Mouse (Mus musculus): ENCODE results near the gene Tnfrsf14. TPM values are rescaled to one million over a fixed set of nuclear protein-coding genes. Genes with fewer than 3 reads are reported as not detected.

The Tnfrsf14 gene
- total and polyA plus RNA-seq, 2 experiments from 2014 or later = 0.29 to 0.52 TPM

DNA sequence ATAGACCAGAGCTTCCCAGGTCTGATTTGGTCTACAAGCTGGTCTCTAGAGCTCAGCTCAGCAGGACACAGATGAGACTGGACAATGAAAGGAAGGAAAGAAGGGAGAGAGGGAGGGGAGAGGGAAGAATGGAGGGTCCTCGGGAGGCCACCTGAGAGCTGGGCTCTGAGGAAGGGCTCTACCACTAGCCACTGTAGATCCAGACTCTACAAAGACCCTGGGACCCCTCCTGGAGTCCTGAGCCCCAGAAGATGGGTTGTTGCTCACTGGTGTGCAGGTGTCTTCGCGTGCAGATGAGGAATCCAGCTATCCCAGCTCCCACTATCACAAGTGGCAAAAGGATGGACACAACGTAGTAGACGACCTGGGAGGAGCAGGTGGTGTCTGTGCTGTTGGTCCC is 5.4 kb downstream of the Tnfrsf14 start:
- DNase-seq (ENCODE audit: low spot score) = no peak
- no peaks in the 10 kb centered on the region for H3K27me3 ChIP-seq (ENCODE audit: insufficient read depth, low read length)
- no peak overlapping the region for H3K27ac ChIP-seq
- no peaks in the 10 kb centered on the region for H3K36me3 ChIP-seq (ENCODE audit: insufficient read depth, low read length)
- no peaks in the 10 kb centered on the region for H3K9me3 ChIP-seq (ENCODE audit: low read length)
- no peak for TF ChIP-seq CTCF (IDR thresholded peaks at IDR 0.05; ENCODE audit: low read depth)
- 86% methylated on average over 5 of the region's 5 CpGs for WGBS
- H3K4me1 ChIP-seq (ENCODE audit: insufficient read depth, low read length) = no peaks in the 10 kb centered on the region
- H3K9ac ChIP-seq (replicated peaks; ENCODE audit: low read length) = no peak overlapping the region
- H3K4me2 ChIP-seq (ENCODE audit: low read depth, low read length) = no peak overlapping the region
- no peak for ATAC-seq
- H3K4me3 ChIP-seq (ENCODE audit: low read length) = no peak overlapping the region

DNA sequence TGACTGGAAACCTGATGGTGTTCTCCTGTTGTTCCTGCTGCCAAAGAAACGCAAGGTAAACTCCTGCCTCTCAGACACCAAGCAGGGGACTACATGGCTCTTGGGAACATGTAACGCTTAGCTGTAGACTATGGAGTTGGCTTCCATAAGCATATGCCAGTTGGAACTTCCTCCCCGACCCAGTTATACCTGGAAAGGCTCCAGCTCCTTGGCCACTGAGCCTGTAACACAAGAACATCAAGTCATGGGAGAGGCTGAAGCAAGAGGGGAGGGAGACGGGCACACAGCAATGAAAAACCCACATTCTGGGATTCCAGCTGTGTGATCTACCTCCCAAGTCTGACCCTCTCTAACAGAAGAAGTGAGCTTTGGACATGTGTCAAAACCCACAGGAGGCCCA is 6.1 kb downstream of the Tnfrsf14 start:
- Histone ChIP-seq H3K4me2 (ENCODE audit: low read depth, low read length) (no peak overlapping the region), H3K9ac (replicated peaks; ENCODE audit: low read length) (no peak overlapping the region), H3K4me1 (ENCODE audit: insufficient read depth, low read length) (no peaks in the 10 kb centered on the region), H3K36me3 (ENCODE audit: insufficient read depth, low read length) (no peaks in the 10 kb centered on the region), H3K9me3 (ENCODE audit: low read length) (no peaks in the 10 kb centered on the region), H3K4me3 (ENCODE audit: low read length) (no peak overlapping the region), H3K27ac (no peak overlapping the region), H3K27me3 (ENCODE audit: insufficient read depth, low read length) (no peaks in the 10 kb centered on the region)
- DNase-seq (ENCODE audit: low spot score) = no peak
- 73% methylated on average over 4 of the region's 4 CpGs for WGBS
- no peak for ATAC-seq
- TF ChIP-seq CTCF (IDR thresholded peaks at IDR 0.05; ENCODE audit: low read depth) = no peak

DNA sequence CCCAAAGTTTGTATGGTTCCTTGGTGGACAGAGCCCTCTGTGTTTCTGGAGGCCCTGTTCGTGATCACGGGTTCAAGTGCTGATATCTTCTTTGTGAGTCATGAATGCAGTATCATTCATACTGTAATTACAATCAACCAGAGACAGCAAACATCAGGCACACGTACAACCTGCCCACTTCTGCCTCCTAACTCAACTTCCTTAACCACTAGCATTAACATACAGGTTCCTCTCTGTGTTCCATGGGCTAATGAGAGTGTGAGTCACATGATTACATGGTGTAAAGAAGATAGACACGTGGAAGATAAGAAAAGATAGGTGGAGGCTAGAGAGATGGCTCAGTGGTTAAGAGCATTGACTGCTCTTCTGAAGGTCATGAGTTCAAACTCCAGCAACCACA is 11.7 kb downstream of the Tnfrsf14 start:
- Histone ChIP-seq H3K9ac (replicated peaks; ENCODE audit: low read length) (no peak overlapping the region), H3K36me3 (ENCODE audit: insufficient read depth, low read length) (no peaks in the 10 kb centered on the region), H3K4me3 (ENCODE audit: low read length) (no peak overlapping the region), H3K4me2 (ENCODE audit: low read depth, low read length) (no peak overlapping the region), H3K4me1 (ENCODE audit: insufficient read depth, low read length) (no peaks in the 10 kb centered on the region), H3K27ac (no peak overlapping the region), H3K9me3 (ENCODE audit: low read length) (no peaks in the 10 kb centered on the region), H3K27me3 (ENCODE audit: insufficient read depth, low read length) (no peaks in the 10 kb centered on the region)
- ATAC-seq (no peak), DNase-seq (ENCODE audit: low spot score) (no peak)
- no peak for TF ChIP-seq CTCF (IDR thresholded peaks at IDR 0.05; ENCODE audit: low read depth)
- WGBS = 85% methylated on average over 4 of the region's 4 CpGs

DNA sequence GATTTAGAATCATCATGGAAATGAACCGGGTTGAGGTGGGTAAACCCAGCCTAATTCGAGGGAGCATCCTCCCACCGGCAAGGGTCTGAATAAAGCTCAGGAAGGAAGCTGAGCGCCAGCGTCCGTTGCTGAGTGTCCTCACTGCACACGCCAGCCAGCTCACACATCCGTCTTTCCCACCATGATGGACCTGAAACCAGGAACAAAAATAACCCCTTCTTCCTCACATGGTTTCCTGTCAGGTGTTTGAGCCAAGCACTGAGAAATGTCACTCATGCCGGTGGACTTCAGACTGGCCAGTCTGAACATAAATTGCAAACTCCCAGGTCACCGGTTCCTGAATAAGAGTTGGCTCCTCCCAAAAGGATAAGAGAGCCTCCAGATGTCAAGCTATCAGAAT is 13.1 kb downstream of the Tnfrsf14 start:
- WGBS = 85% methylated on average over 10 of the region's 10 CpGs
- no peaks in the 10 kb centered on the region for H3K4me1 ChIP-seq (ENCODE audit: insufficient read depth, low read length)

DNA sequence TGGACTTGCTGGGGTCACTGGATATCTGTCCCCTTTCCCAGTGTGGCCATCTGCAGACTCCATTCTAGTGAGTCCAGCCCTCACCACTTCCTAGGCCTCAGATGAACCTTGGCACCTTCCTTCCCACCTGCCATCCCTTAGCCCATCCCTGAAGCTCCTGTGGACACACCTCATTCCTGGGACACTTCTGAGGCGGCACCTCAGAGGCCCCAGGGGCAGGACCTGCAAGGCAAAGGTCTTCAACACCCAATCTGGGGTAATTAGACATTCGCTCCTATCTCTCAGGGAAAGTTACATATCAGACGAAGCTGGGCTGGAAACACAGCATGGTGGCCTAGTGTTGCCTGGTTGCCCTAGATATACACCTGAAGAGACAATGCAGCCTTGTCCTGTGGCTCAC is 13.7 kb downstream of the Tnfrsf14 start:
- no peak for ATAC-seq
- no peak for TF ChIP-seq CTCF (IDR thresholded peaks at IDR 0.05; ENCODE audit: low read depth)
- DNase-seq (ENCODE audit: low spot score) = no peak
- H3K9me3 ChIP-seq (ENCODE audit: low read length) = no peaks in the 10 kb centered on the region
- H3K27me3 ChIP-seq (ENCODE audit: insufficient read depth, low read length) = no peaks in the 10 kb centered on the region
- no peak overlapping the region for H3K4me2 ChIP-seq (ENCODE audit: low read depth, low read length)
- H3K4me1 ChIP-seq (ENCODE audit: insufficient read depth, low read length) = no peaks in the 10 kb centered on the region
- no peak overlapping the region for H3K4me3 ChIP-seq (ENCODE audit: low read length)
- no peaks in the 10 kb centered on the region for H3K36me3 ChIP-seq (ENCODE audit: insufficient read depth, low read length)
- WGBS = 83% methylated on average over 3 of the region's 3 CpGs
- no peak overlapping the region for H3K27ac ChIP-seq
- H3K9ac ChIP-seq (replicated peaks; ENCODE audit: low read length) = no peak overlapping the region

More for the DNA sequence above, 13.1 kb downstream of the Tnfrsf14 start:
- no peak overlapping the region for H3K4me2 ChIP-seq (ENCODE audit: low read depth, low read length)
- no peak overlapping the region for H3K4me3 ChIP-seq (ENCODE audit: low read length)
- ATAC-seq = no peak
- TF ChIP-seq CTCF (IDR thresholded peaks at IDR 0.05; ENCODE audit: low read depth) = no peak
- H3K27ac ChIP-seq = no peak overlapping the region
- H3K9me3 ChIP-seq (ENCODE audit: low read length) = no peaks in the 10 kb centered on the region
- no peaks in the 10 kb centered on the region for H3K36me3 ChIP-seq (ENCODE audit: insufficient read depth, low read length)
- H3K9ac ChIP-seq (replicated peaks; ENCODE audit: low read length) = no peak overlapping the region
- DNase-seq (ENCODE audit: low spot score) = no peak
- H3K27me3 ChIP-seq (ENCODE audit: insufficient read depth, low read length) = no peaks in the 10 kb centered on the region

DNA sequence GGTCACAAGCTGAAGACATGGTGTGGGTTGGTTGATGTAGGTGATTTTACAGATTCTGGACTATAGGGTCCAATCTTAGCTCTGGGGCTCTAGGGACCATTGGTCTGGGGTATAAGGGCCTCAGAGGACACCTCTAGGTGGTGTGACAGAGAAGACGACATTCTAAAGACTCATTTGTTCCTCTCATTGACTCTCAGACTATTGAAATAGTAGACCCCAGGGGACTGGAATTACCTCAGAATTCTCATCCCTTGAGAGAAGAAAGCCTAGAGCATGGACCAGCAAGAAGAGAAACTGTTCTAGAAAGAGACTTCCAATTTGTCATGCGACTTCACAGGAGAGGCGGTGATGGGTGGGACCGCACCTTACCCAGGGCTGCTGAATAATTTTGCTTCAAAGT is 14.1 kb downstream of the Tnfrsf14 start:
- WGBS = 92% methylated on average over 4 of the region's 4 CpGs
- no peaks in the 10 kb centered on the region for H3K36me3 ChIP-seq (ENCODE audit: insufficient read depth, low read length)
- DNase-seq (ENCODE audit: low spot score) = no peak
- no peak for ATAC-seq
- H3K27me3 ChIP-seq (ENCODE audit: insufficient read depth, low read length) = no peaks in the 10 kb centered on the region
- H3K4me2 ChIP-seq (ENCODE audit: low read depth, low read length) = no peak overlapping the region
- H3K27ac ChIP-seq = no peak overlapping the region
- H3K4me1 ChIP-seq (ENCODE audit: insufficient read depth, low read length) = no peaks in the 10 kb centered on the region
- H3K4me3 ChIP-seq (ENCODE audit: low read length) = no peak overlapping the region
- no peaks in the 10 kb centered on the region for H3K9me3 ChIP-seq (ENCODE audit: low read length)
- no peak for TF ChIP-seq CTCF (IDR thresholded peaks at IDR 0.05; ENCODE audit: low read depth)
- no peak overlapping the region for H3K9ac ChIP-seq (replicated peaks; ENCODE audit: low read length)

DNA sequence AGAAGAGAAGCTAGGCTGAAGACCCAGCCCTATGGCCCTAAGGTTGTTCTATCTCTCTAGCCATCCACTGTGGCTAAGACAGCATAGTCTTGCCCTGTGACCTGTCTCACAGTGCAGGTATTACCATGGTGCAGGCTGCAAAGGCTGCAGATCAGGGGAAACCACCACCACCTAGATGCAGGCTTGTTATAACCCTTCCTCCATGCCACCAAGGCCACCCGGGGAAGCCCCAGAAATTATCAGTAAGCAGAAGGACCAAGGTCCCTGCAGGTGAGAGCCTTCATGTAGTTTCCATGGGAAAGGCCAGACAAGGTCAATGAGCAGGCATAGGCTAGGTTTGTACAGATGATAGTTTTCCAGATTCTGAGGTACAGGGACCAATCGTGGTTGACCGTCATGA is 14.5 kb downstream of the Tnfrsf14 start:
- no peak for DNase-seq (ENCODE audit: low spot score)

More for the DNA sequence above, 14.5 kb downstream of the Tnfrsf14 start:
- H3K27ac ChIP-seq = no peak overlapping the region
- no peak overlapping the region for H3K4me3 ChIP-seq (ENCODE audit: low read length)
- no peak overlapping the region for H3K4me2 ChIP-seq (ENCODE audit: low read depth, low read length)
- no peak for ATAC-seq
- H3K36me3 ChIP-seq (ENCODE audit: insufficient read depth, low read length) = no peaks in the 10 kb centered on the region
- no peaks in the 10 kb centered on the region for H3K27me3 ChIP-seq (ENCODE audit: insufficient read depth, low read length)
- H3K4me1 ChIP-seq (ENCODE audit: insufficient read depth, low read length) = no peaks in the 10 kb centered on the region
- no peak overlapping the region for H3K9ac ChIP-seq (replicated peaks; ENCODE audit: low read length)
- WGBS = 96% methylated on average over 3 of the region's 3 CpGs
- H3K9me3 ChIP-seq (ENCODE audit: low read length) = no peaks in the 10 kb centered on the region
- TF ChIP-seq CTCF (IDR thresholded peaks at IDR 0.05; ENCODE audit: low read depth) = no peak

All from hindbrain, postnatal 0 days (tissue).